Mouse (Mus musculus) MEL (cell line): Measurements from ENCODE around the gene Cdx2.

ENCODE experiments used
- CTCF ChIP-seq, 3 experiments: IDR thresholded peaks in 2 of 3; conservative IDR thresholded peaks in 1 of 3; 2 replicates each; pipeline ENCODE4 v1.5.1; 2011 to 2012; ENCODE audit warnings: low read length in 3 of 3, low read depth in 2 of 3, mild to moderate bottlenecking in 2 of 3, improper control_type of control experiment in 1 of 3, inconsistent platforms in 1 of 3, mixed read lengths in 1 of 3, moderate library complexity in 1 of 3; ENCODE audit not compliant: control insufficient read depth in 1 of 3, insufficient read depth in 1 of 3, poor library complexity in 1 of 3, severe bottlenecking in 1 of 3
- ELF1 ChIP-seq: IDR thresholded peaks from 2 replicates; pipeline ENCODE4 v1.6.1; 2014; ENCODE audit warnings: low read depth, mild to moderate bottlenecking, inconsistent platforms, low read length, improper control_type of control experiment, moderate library complexity
- MAX ChIP-seq: IDR thresholded peaks from 2 replicates; pipeline ENCODE4 v1.6.1; 2011; ENCODE audit warnings: low read length, improper control_type of control experiment
- POLR2A ChIP-seq, 2 experiments: IDR thresholded peaks; 2 replicates each; pipeline ENCODE4 v1.6.1; 2011 to 2012; ENCODE audit warnings: low read length in 2 of 2, mild to moderate bottlenecking in 2 of 2, control low read depth in 1 of 2, improper control_type of control experiment in 1 of 2, low read depth in 1 of 2, moderate library complexity in 1 of 2; ENCODE audit not compliant: control insufficient read depth in 1 of 2, insufficient read depth in 1 of 2, poor library complexity in 1 of 2
- TAL1 ChIP-seq: IDR thresholded peaks from 2 replicates; pipeline ENCODE4 v1.6.1; 2012; ENCODE audit warnings: mild to moderate bottlenecking, inconsistent platforms, low read length, moderate library complexity, mixed read lengths

GRCm38 (mm10) chr5:147325931-147326330 lies 18.9 kb upstream of the Cdx2 start:
- TF ChIP-seq CTCF (IDR thresholded peaks at IDR 0.05 in 2 of 3, conservative IDR thresholded peaks at IDR 0.05 in 1 of 3; ENCODE audit: control insufficient read depth in 1 of 3, insufficient read depth in 1 of 3, low read depth in 2 of 3, low read length in 3 of 3, poor library complexity in 1 of 3, severe bottlenecking in 1 of 3) (no peak), TAL1 (no peak), MAX (no peak), ELF1 (no peak), POLR2A (IDR thresholded peaks at IDR 0.05; ENCODE audit: control insufficient read depth in 1 of 2, insufficient read depth in 1 of 2, low read depth in 1 of 2, low read length in 2 of 2, poor library complexity in 1 of 2) (no peak)
